Mouse (Mus musculus): Measurements from ENCODE around the gene Mafg. TPM values are rescaled to one million over a fixed set of nuclear protein-coding genes. Genes with fewer than 3 reads are reported as not detected.
"Not testable (repeated sequence)": the region's sequence is repeated elsewhere in the genome, so short reads cannot be mapped to it uniquely, and the experiment has no call there.

Gene Mafg
- polyA plus RNA-seq, 1 experiment from 2014 or later: 17.8 TPM

GRCm38 (mm10) chr11:120606764-120607163 is 26.6 kb downstream of the Mafg start:
- no peak overlapping the region for H3K4me2 ChIP-seq
- H3K9me3 ChIP-seq (replicated peaks): no peaks in the 10 kb centered on the region
- WGBS: 81% methylated on average over 4 of the region's 4 CpGs
- H3K4me3 ChIP-seq: no peak overlapping the region
- peaks cover 38% of the 10 kb centered on the region for H3K4me1 ChIP-seq (replicated peaks)
- H3K9ac ChIP-seq: no peak overlapping the region
- peak overlapping the region; percentile 27; the same call in 1 of the 2 replicates for H3K27ac ChIP-seq
- no peak for ATAC-seq (replicated peaks; ENCODE audit: insufficient number of reproducible peaks, insufficient read depth, low FRiP score, low read depth)
- H3K27me3 ChIP-seq: no peaks in the 10 kb centered on the region
- H3K36me3 ChIP-seq: peaks cover 55% of the 10 kb centered on the region

DNA sequence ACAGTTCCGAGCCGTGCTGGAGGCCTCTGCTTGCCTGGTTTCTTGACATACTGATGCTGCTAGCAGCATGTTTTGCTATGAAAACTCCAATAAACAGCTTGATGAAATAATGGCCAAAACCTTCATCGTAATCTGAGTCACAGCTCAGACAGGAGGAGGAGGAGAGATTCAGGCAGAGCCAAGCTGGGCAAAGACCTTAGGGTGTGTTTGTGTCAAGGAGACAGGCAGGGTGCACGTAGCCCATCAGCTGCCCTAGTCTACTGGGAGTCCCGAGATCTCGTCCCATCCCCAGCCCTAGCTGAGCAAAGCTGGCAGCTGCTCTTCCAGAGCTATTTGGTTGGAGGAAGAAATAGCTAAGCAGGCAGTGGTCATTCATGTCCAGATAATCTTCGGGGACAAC is 27.7 kb downstream of the Mafg start:
- H3K4me1 ChIP-seq (replicated peaks): peaks cover 38% of the 10 kb centered on the region
- H3K9me3 ChIP-seq (replicated peaks): no peaks in the 10 kb centered on the region
- no peak overlapping the region for H3K4me2 ChIP-seq
- H3K4me3 ChIP-seq: no peak overlapping the region
- H3K9ac ChIP-seq: no peak overlapping the region
- H3K27me3 ChIP-seq: no peaks in the 10 kb centered on the region
- WGBS: 86% methylated on average over 7 of the region's 7 CpGs
- no peak overlapping the region for H3K27ac ChIP-seq
- ATAC-seq (replicated peaks; ENCODE audit: insufficient number of reproducible peaks, insufficient read depth, low FRiP score, low read depth): no peak
- peaks cover 53% of the 10 kb centered on the region for H3K36me3 ChIP-seq

DNA sequence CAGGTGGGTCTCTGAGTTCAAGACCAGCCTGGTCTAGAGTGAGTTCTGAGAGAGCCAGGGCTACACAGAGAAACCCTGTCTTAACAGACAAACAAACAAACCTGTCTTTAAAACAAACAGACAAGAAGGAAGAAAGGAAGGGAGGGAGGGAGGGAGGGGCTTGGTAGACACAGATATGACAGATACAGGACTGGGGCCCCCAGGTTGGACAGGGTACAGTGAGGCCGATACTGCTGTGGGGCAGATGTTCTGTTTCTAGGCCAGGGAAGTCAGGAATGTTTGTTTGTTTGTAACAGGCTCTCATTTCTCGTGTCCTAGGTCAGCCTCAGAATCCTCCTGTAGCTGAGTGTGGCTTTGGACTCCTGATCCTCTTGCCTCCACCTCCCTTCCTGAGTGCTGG is 29.9 kb downstream of the Mafg start:
- WGBS: 79% methylated on average over 2 of the region's 2 CpGs
- peaks cover 50% of the 10 kb centered on the region for H3K36me3 ChIP-seq
- no peak for ATAC-seq (replicated peaks; ENCODE audit: insufficient number of reproducible peaks, insufficient read depth, low FRiP score, low read depth)

DNA sequence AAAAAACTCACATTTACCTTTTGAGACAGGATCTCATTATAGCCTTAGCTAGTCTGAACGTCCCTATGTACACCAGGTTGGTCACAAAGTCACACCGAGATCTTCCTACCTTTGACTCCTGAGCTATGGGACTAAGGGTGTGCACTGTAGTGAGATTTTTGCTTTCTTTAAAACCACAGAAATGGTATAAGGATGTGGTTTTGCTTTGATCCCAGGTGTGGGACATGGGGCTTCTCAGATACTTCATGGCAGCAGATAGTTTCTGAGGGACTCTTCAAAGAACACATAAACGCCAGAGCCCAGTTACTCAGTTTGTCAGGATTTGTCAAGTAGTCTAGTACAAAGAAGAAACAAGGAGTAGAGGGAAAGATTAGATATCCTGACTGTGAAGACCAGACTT is 32.7 kb downstream of the Mafg start:
- H3K9ac ChIP-seq: no peak overlapping the region
- peaks cover 59% of the 10 kb centered on the region for H3K36me3 ChIP-seq
- H3K9me3 ChIP-seq (replicated peaks): no peaks in the 10 kb centered on the region
- H3K4me3 ChIP-seq: no peak overlapping the region
- 87% methylated on average over 3 of the region's 3 CpGs for WGBS
- no peak overlapping the region for H3K27ac ChIP-seq
- peaks cover 31% of the 10 kb centered on the region for H3K4me1 ChIP-seq (replicated peaks)
- no peak overlapping the region for H3K4me2 ChIP-seq
- ATAC-seq (replicated peaks; ENCODE audit: insufficient number of reproducible peaks, insufficient read depth, low FRiP score, low read depth): no peak
- H3K27me3 ChIP-seq: no peaks in the 10 kb centered on the region

More for the DNA sequence above, 29.9 kb downstream of the Mafg start:
- Histone ChIP-seq H3K9me3 (replicated peaks) (no peaks in the 10 kb centered on the region), H3K9ac (no peak overlapping the region), H3K27ac (no peak overlapping the region), H3K27me3 (no peaks in the 10 kb centered on the region), H3K4me1 (replicated peaks) (peaks cover 38% of the 10 kb centered on the region), H3K4me2 (no peak overlapping the region), H3K4me3 (no peak overlapping the region)

- H3K9ac ChIP-seq: peak overlapping the region; percentile 71
- H3K4me1 ChIP-seq (replicated peaks): peaks cover 31% of the 10 kb centered on the region
- H3K27ac ChIP-seq: peak overlapping the region; percentile 93
- no peaks in the 10 kb centered on the region for H3K9me3 ChIP-seq (replicated peaks)
- peaks cover 57% of the 10 kb centered on the region for H3K36me3 ChIP-seq
- peak overlapping the region; percentile 92 for H3K4me2 ChIP-seq
- no peaks in the 10 kb centered on the region for H3K27me3 ChIP-seq
- no peak for ATAC-seq (replicated peaks; ENCODE audit: insufficient number of reproducible peaks, insufficient read depth, low FRiP score, low read depth)
- WGBS: 43% methylated on average over 17 of the region's 17 CpGs
- H3K4me3 ChIP-seq: peak overlapping the region; percentile 98
Observed at GRCm38 (mm10) chr11:120598990-120599549, 34.3 kb downstream of the Mafg start.

DNA sequence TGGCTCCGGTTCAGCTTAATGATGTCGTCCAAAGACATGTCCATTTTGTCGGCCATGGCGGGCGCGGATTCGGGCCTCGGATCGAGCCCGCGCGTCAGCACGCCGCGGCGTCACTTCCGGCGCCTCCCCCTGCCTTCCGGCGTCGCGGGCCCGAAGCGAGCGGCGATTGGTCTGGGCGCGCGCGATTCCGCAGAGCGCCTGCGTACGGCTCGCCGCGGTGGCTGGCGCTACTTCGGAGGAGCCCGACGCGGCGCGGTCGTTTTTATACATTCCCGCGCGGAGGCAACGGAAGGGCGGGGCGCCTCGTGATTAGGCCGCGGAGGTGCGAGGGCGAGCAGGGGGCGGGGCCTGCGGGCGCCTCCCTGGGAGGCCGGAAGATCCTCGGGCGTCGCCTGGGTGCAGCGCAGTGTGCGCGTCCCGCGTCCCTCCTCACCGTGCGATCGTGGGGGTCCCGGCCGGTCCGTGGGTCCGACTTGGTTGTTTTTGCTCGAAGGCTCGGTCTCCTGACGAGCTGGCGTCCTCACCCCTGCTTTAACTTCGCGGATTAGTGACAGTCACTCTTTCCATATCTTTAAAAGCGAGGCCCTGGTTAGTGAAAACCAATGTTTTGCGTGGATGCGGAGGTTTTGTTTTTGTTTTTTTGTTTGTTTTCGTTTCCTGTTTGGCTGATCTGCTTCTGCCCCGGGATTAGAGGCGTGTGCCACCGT is 35.0 kb downstream of the Mafg start, which contains the start of the genes Alyref and Anapc11:
Gene Alyref (minus strand): TSS at position 83 of the 707 bp plus-strand sequence.
Gene Anapc11 (plus strand): TSS at position 139 of the 707 bp plus-strand sequence.
- Histone ChIP-seq H3K36me3 (peaks cover 58% of the 10 kb centered on the region), H3K4me1 (replicated peaks) (peaks cover 31% of the 10 kb centered on the region), H3K9me3 (replicated peaks) (no peaks in the 10 kb centered on the region), H3K4me2 (peak within 1 kb of the TSS; percentile 92), H3K4me3 (peak within 1 kb of the TSS; percentile 98), H3K27me3 (no peaks in the 10 kb centered on the region), H3K9ac (peak within 1 kb of the TSS; percentile 99), H3K27ac (peak within 1 kb of the TSS; percentile 93)
- peak; percentile 96 for ATAC-seq (replicated peaks; ENCODE audit: insufficient number of reproducible peaks, insufficient read depth, low FRiP score, low read depth)
- WGBS: under 1% methylated on average over 88 of the region's 88 CpGs

DNA sequence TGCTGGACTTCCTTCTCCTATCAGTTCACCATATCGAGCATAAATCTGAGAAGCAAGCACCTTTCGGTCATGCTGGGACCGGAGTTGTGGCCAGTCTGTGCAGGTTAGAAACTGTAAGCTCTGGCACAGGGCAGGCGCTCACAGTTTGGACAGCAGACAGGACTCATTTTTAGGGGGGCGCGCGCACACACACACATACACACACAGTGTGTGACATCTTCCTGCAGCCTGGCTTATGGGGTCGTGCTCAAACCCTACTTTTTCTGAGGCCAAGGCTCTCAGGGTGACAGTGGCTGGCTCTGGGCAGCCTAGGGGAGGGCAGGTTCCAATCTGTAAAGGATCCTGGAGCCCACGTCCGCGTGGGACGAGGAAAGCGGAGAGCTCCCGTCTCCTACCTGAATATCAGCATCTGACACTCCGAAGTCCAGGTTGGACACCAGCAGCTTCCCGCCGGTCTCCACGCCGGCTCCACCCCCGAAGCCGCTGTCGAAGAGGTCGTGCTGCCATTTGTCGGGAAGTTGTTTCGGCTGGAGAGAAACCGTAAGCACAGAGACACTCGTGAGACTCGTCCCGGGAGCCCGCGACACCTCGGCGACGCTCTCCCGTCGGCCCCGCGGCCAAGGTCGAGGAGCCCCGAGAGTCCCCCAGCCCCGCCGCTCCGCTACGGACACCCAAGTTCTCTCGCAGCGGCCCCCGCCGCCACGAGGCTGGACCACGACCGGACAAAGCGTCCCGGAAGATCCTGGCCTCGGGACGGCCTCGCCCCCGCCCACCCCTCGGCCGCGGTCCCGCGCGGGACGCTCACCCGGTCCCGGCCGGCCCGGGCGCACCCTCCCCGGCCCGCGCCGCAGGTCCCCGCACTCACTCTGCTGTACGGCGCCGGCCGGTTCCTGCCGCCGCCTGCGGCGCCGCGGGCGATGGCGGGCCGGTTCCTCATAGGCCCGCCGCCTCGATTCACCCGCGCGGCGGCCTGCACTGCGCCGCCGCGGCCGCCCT is 35.9 kb downstream of the Mafg start:
- WGBS: 3% methylated on average over 91 of the region's 99 CpGs
- Histone ChIP-seq H3K4me3 (peak overlapping the region; percentile 98), H3K9me3 (replicated peaks) (no peaks in the 10 kb centered on the region), H3K36me3 (peaks cover 58% of the 10 kb centered on the region), H3K4me2 (peak overlapping the region; percentile 92), H3K4me1 (replicated peaks) (peaks cover 31% of the 10 kb centered on the region), H3K27me3 (no peaks in the 10 kb centered on the region), H3K9ac (peak overlapping the region; percentile 99), H3K27ac (peak overlapping the region; percentile 93)
- ATAC-seq (replicated peaks; ENCODE audit: insufficient number of reproducible peaks, insufficient read depth, low FRiP score, low read depth): peak; percentile 50

GRCm38 (mm10) chr11:120588531-120588930 is 44.9 kb downstream of the Mafg start:
- H3K9ac ChIP-seq: no peak overlapping the region
- H3K27me3 ChIP-seq: no peaks in the 10 kb centered on the region
- WGBS: 79% methylated on average over 6 of the region's 6 CpGs
- ATAC-seq (replicated peaks; ENCODE audit: insufficient number of reproducible peaks, insufficient read depth, low FRiP score, low read depth): no peak
- H3K4me1 ChIP-seq (replicated peaks): no peaks in the 10 kb centered on the region
- H3K4me3 ChIP-seq: no peak overlapping the region
- H3K27ac ChIP-seq: no peak overlapping the region
- H3K4me2 ChIP-seq: no peak overlapping the region
- H3K36me3 ChIP-seq: peaks cover 82% of the 10 kb centered on the region
- no peaks in the 10 kb centered on the region for H3K9me3 ChIP-seq (replicated peaks)

DNA sequence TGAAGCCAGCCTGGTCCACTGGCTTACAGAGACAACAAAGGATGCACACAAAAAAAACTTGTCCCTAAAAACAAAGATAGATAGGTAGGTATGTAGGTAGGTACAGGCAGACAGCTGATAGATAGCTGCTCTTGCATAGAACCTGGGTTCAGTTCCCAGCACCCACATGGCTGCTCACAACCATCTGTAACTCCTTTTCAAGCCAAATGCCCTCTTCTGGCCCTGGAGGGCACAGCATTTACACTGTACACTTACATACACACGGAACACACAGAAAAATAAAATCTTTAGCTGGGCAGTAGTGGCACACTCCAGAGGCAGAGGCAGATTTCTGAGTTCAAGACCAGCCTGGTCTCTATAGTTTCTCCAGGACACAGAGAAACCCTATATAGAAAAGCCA is 49.5 kb downstream of the Mafg start:
- Histone ChIP-seq H3K4me3 (no peak overlapping the region), H3K4me1 (replicated peaks) (peaks cover 23% of the 10 kb centered on the region), H3K27ac (no peak overlapping the region), H3K9me3 (replicated peaks) (no peaks in the 10 kb centered on the region), H3K9ac (no peak overlapping the region), H3K4me2 (no peak overlapping the region), H3K27me3 (no peaks in the 10 kb centered on the region), H3K36me3 (peaks cover 48% of the 10 kb centered on the region)
- whole genome bisulfite sequencing: 96% methylated on average over 1 of the region's 1 CpGs
- ATAC-seq (replicated peaks; ENCODE audit: insufficient number of reproducible peaks, insufficient read depth, low FRiP score, low read depth): no peak

- peaks cover 50% of the 10 kb centered on the region for H3K36me3 ChIP-seq
- peaks cover 26% of the 10 kb centered on the region for H3K4me1 ChIP-seq (replicated peaks)
- not testable (repeated sequence) for H3K27me3 ChIP-seq; H3K27ac ChIP-seq; H3K4me2 ChIP-seq; H3K9me3 ChIP-seq (replicated peaks); ATAC-seq (replicated peaks; ENCODE audit: insufficient number of reproducible peaks, insufficient read depth, low FRiP score, low read depth); H3K4me3 ChIP-seq; H3K9ac ChIP-seq
- WGBS: 90% methylated on average over 2 of the region's 2 CpGs
Observed at GRCm38 (mm10) chr11:120582982-120583293, 50.5 kb downstream of the Mafg start.

Data from heart, embryonic 15.5 days (tissue).